Mouse (Mus musculus): Measurements from ENCODE around the gene Arih2. TPM values are rescaled to one million over a fixed set of nuclear protein-coding genes. Genes with fewer than 3 reads are reported as not detected.
"Not testable (repeated sequence)": the region's sequence is repeated elsewhere in the genome, so short reads cannot be mapped to it uniquely, and the experiment has no call there.

Arih2 gene
- total RNA-seq (2021): 10 to 100 TPM; 41.3 to 42.2 TPM

GRCm38 (mm10) chr9:108648611-108649560 is at the start of gene Arih2:
Gene Arih2 (minus strand): TSS chr9:108649386.
- intact Hi-C loops (cut with DNase I): no loop called here
- DNase-seq (ENCODE audit: low spot score): peak; percentile 90

GRCm38 (mm10) chr9:108694533-108694932 is 45.3 kb upstream of the Arih2 start:
- DNase-seq (ENCODE audit: low spot score): no peak
- intact Hi-C loops (cut with DNase I): no loop called here

GRCm38 (mm10) chr9:108693946-108694345 is 44.8 kb upstream of the Arih2 start:
- no peak for DNase-seq (ENCODE audit: low spot score)
- intact Hi-C loops (cut with DNase I): no loop called here

- peak; percentile 27 for DNase-seq (ENCODE audit: low spot score)
- intact Hi-C loops (cut with DNase I): no loop called here
Measured at GRCm38 (mm10) chr9:108692226-108693041, 43.2 kb upstream of the Arih2 start.

GRCm38 (mm10) chr9:108691846-108692225 is 42.6 kb upstream of the Arih2 start:
- intact Hi-C loops (cut with DNase I): no loop called here
- DNase-seq (ENCODE audit: low spot score): peak; percentile 79

GRCm38 (mm10) chr9:108691371-108691770 is 42.2 kb upstream of the Arih2 start:
- no peak for DNase-seq (ENCODE audit: low spot score)
- intact Hi-C loops (cut with DNase I): no loop called here

GRCm38 (mm10) chr9:108690914-108691313 is 41.7 kb upstream of the Arih2 start:
- DNase-seq (ENCODE audit: low spot score): no peak

GRCm38 (mm10) chr9:108689993-108690392 is 40.8 kb upstream of the Arih2 start:
- intact Hi-C loops (cut with DNase I): loop anchor here (5.0 kb wide), 1 partner anchor 37 kb away; no protein-coding TSS in a partner anchor
- no peak for DNase-seq (ENCODE audit: low spot score)

More at GRCm38 (mm10) chr9:108690914-108691313, 41.7 kb upstream of the Arih2 start:
- intact Hi-C loops (cut with DNase I): no loop called here

- intact Hi-C loops (cut with DNase I): loop anchor here (5.0 kb wide), 1 partner anchor 38 kb away; no protein-coding TSS in a partner anchor
Measured at GRCm38 (mm10) chr9:108689106-108689505, 39.9 kb upstream of the Arih2 start, which contains the start of gene Prkar2a. Gene Prkar2a (plus strand): TSS chr9:108689314.

GRCm38 (mm10) chr9:108688451-108688850 is 39.3 kb upstream of the Arih2 start:
- no peak for DNase-seq (ENCODE audit: low spot score)
- intact Hi-C loops (cut with DNase I): loop anchor here (5.0 kb wide), 1 partner anchor 39 kb away; no protein-coding TSS in a partner anchor

More at GRCm38 (mm10) chr9:108689106-108689505, 39.9 kb upstream of the Arih2 start, which contains the start of gene Prkar2a:
- DNase-seq (ENCODE audit: low spot score): no peak

GRCm38 (mm10) chr9:108687686-108688085 is 38.5 kb upstream of the Arih2 start:
- no peak for DNase-seq (ENCODE audit: low spot score)
- intact Hi-C loops (cut with DNase I): loop anchor here (5.0 kb wide), 1 partner anchor 40 kb away; no protein-coding TSS in a partner anchor

GRCm38 (mm10) chr9:108687181-108687580 is 38.0 kb upstream of the Arih2 start:
- no peak for DNase-seq (ENCODE audit: low spot score)
- intact Hi-C loops (cut with DNase I): loop anchor here (5.0 kb wide), 1 partner anchor 40 kb away; no protein-coding TSS in a partner anchor

GRCm38 (mm10) chr9:108686475-108686887 is 37.3 kb upstream of the Arih2 start:
- intact Hi-C loops (cut with DNase I): loop anchor here (5.0 kb wide), 1 partner anchor 41 kb away; no protein-coding TSS in a partner anchor
- DNase-seq (ENCODE audit: low spot score): no peak

GRCm38 (mm10) chr9:108680026-108680425 is 30.8 kb upstream of the Arih2 start:
- intact Hi-C loops (cut with DNase I): no loop called here
- no peak for DNase-seq (ENCODE audit: low spot score)

- no peak for DNase-seq (ENCODE audit: low spot score)
- intact Hi-C loops (cut with DNase I): no loop called here
Measured at GRCm38 (mm10) chr9:108673151-108673550, 24.0 kb upstream of the Arih2 start.

GRCm38 (mm10) chr9:108669875-108670274 is 20.7 kb upstream of the Arih2 start:
- intact Hi-C loops (cut with DNase I): no loop called here
- no peak for DNase-seq (ENCODE audit: low spot score)

- no peak for DNase-seq (ENCODE audit: low spot score)
- intact Hi-C loops (cut with DNase I): no loop called here
Measured at GRCm38 (mm10) chr9:108662660-108663059, 13.5 kb upstream of the Arih2 start.

GRCm38 (mm10) chr9:108661677-108662612 is 12.8 kb upstream of the Arih2 start, which contains the start of gene Slc25a20:
Gene Slc25a20 (plus strand): TSS chr9:108662088.
- DNase-seq (ENCODE audit: low spot score): peak; percentile 69
- intact Hi-C loops (cut with DNase I): no loop called here

- intact Hi-C loops (cut with DNase I); DNase-seq (ENCODE audit: low spot score): not testable (repeated sequence)
Measured at GRCm38 (mm10) chr9:108655865-108656264, 6.7 kb upstream of the Arih2 start.

All from heart, postnatal 25 days (tissue).